Mouse (Mus musculus) olfactory bulb, adult 2 months (tissue): ENCODE measurements around the gene Uox.

Source experiments
- CTCF ChIP-seq: fragments of 200-500 bp; IDR thresholded peaks from 2 replicates; pipeline ENCODE4 v1.5.1; 2012; ENCODE audit warnings: low read depth, mild to moderate bottlenecking, low read length, moderate library complexity; ENCODE audit not compliant: insufficient read depth
- POLR2A ChIP-seq: fragments of 200-500 bp; IDR thresholded peaks from 2 replicates; pipeline ENCODE4 v1.6.1; 2012; ENCODE audit warnings: mild to moderate bottlenecking, low read depth, low read length, moderate library complexity; ENCODE audit not compliant: insufficient read depth

DNA sequence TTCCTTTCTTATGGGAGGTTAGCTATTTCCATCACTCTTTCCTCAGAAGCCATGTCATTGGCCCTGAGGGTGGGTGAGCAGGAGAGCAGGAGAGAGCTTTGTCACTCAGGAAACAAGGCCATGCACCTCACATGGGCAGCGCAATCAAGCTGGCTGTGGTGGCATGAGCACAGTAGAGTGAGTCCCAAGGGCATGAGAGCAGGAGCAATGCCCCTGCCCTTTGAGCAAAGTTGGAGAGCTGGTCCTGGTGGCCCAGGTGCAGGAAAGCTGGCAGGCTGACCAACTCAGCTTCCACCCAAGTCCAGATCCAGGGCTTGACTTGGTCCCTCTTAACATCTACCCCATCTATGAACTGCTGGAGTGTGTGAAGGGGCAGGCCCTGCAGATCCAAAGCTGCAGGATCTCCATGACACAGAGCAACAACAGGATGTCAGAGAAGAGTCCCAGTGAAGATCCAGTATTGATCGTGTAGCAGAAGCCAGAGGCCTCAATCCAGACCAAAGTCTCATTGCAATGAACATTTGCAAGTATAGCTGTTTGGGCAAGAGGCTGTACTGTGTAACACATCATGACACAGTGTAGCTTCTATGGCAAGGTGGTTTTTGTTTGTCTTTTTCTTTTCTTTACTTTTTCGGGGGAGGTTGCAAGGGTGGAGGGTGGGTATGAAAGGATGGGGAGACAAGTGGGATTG is 10.0 kb downstream of the Uox start:
- no peak for TF ChIP-seq CTCF
- TF ChIP-seq POLR2A, result no peak
